Mouse (Mus musculus) ES-E14 (cell line): ENCODE results near the gene Ptcra.

Experiments used
- CHD2 ChIP-seq: IDR thresholded peaks from 2 replicates; pipeline ENCODE4 v1.6.1; 2014; ENCODE audit warnings: mild to moderate bottlenecking, low read depth, low read length, inconsistent platforms
- HCFC1 ChIP-seq: IDR thresholded peaks from 2 replicates; pipeline ENCODE4 v1.6.1; 2012; ENCODE audit warnings: low read length, inconsistent platforms, borderline replicate concordance; ENCODE audit not compliant: insufficient read depth
- MAFK ChIP-seq: IDR thresholded peaks from 2 replicates; pipeline ENCODE4 v1.6.1; 2014; ENCODE audit warnings: mild to moderate bottlenecking, low read depth, low read length, inconsistent platforms; ENCODE audit not compliant: insufficient read depth
- ZC3H11A ChIP-seq: IDR thresholded peaks from 2 replicates; pipeline ENCODE4 v1.6.1; 2012; ENCODE audit warnings: low read depth, mild to moderate bottlenecking, inconsistent platforms, low read length, borderline replicate concordance
- ZNF384 ChIP-seq: IDR thresholded peaks from 2 replicates; pipeline ENCODE4 v1.6.1; 2012; ENCODE audit warnings: low read depth, low read length, inconsistent platforms

GRCm38 (mm10) chr17:46809131-46809830 is 45.8 kb upstream of the Ptcra start:
- TF ChIP-seq CHD2: no peak
- TF ChIP-seq MAFK: no peak
- no peak for TF ChIP-seq ZNF384
- no peak for TF ChIP-seq HCFC1
- no peak for TF ChIP-seq ZC3H11A
